Mouse (Mus musculus) liver, postnatal 0 days (tissue): ENCODE results near the gene Syt17. TPM values are rescaled to one million over a fixed set of nuclear protein-coding genes. Genes with fewer than 3 reads are reported as not detected.

Experiments
- ATAC-seq: fragments of 200-750 bp; cut with Nextera tagmentation; 2 replicates; pipeline ENCODE4 v1.8.0; 2017; ENCODE audit warnings: mild to moderate bottlenecking, moderate library complexity
- DNase-seq: peaks from one replicate; pipeline ENCODE4 v3.0.0-alpha.2; 2016
- H3K27ac ChIP-seq: fragments of 300-500 bp; sonication (generic); 2 replicates; pipeline ENCODE4 v1.5.1; 2014; ENCODE audit warnings: antibody characterized with exemption, moderate library complexity, mild to moderate bottlenecking, low read depth
- H3K27me3 ChIP-seq: fragments of 300-500 bp; sonication (generic); 2 replicates; pipeline ENCODE4 v1.6.1; 2014; ENCODE audit warnings: low read length, control low read depth, mixed read lengths; ENCODE audit not compliant: insufficient read depth
- H3K36me3 ChIP-seq: fragments of 300-500 bp; sonication (generic); replicated peaks from 2 replicates; pipeline ENCODE4 v1.6.1; 2014; ENCODE audit warnings: mild to moderate bottlenecking, control low read depth, low read length, moderate library complexity, mixed read lengths; ENCODE audit not compliant: insufficient read depth
- H3K4me1 ChIP-seq: fragments of 300-500 bp; sonication (generic); 2 replicates; pipeline ENCODE4 v1.6.1; 2014; ENCODE audit warnings: antibody characterized with exemption, mild to moderate bottlenecking, control low read depth; ENCODE audit not compliant: insufficient read depth
- H3K4me2 ChIP-seq: fragments of 300-500 bp; sonication (generic); 2 replicates; pipeline ENCODE4 v1.6.1; 2014; ENCODE audit warnings: low read depth, mild to moderate bottlenecking, low read length, moderate library complexity, mixed read lengths
- H3K4me3 ChIP-seq: fragments of 300-500 bp; sonication (generic); 2 replicates; pipeline ENCODE4 v1.5.1; 2014; ENCODE audit warnings: low read depth, low read length
- H3K9ac ChIP-seq: fragments of 300-500 bp; sonication (generic); replicated peaks from 2 replicates; pipeline ENCODE4 v1.6.1; 2014; ENCODE audit warnings: mild to moderate bottlenecking, moderate library complexity
- H3K9me3 ChIP-seq: fragments of 300-500 bp; sonication (generic); 2 replicates; pipeline ENCODE4 v1.6.1; 2016; ENCODE audit warnings: mild to moderate bottlenecking, control low read depth, low read length, mixed read lengths
- CTCF ChIP-seq: sonication (generic); IDR thresholded peaks from 2 replicates; pipeline ENCODE4 v1.5.1; 2016; ENCODE audit warnings: antibody characterized with exemption, low read depth
- EP300 ChIP-seq: IDR thresholded peaks from 2 replicates; pipeline ENCODE4 v1.6.1; 2016; ENCODE audit warnings: antibody characterized with exemption, low read depth, mild to moderate bottlenecking
- WGBS: fragments of 180-500 bp; shearing (Covaris S2); extraction: QIAGEN DNeasy Blood & Tissue Kit; methylation state at CpG from one replicate; pipeline ENCODE4 v1.1.7; 2014; ENCODE audit not compliant: insufficient replicate concordance; 5-methylcytosine and 5-hydroxymethylcytosine counted together
- polyA plus RNA-seq: library from polyadenylated mRNA; unstranded; fragments of >200 nt; fragmentation: Nextera tagmentation; extraction: Ambion mirVana; gene quantifications from 2 replicates; pipeline ENCODE4 v1.2.1, GENCODE M21; 2015

Gene Syt17
- polyA plus RNA-seq, 1 experiment from 2014 or later = 0.08 TPM

- Histone ChIP-seq H3K27me3 (no peaks in the 10 kb centered on the region), H3K4me1 (no peaks in the 10 kb centered on the region), H3K9me3 (no peaks in the 10 kb centered on the region), H3K36me3 (no peaks in the 10 kb centered on the region), H3K9ac (no peak overlapping the region), H3K4me3 (no peak overlapping the region), H3K27ac (no peak overlapping the region), H3K4me2 (no peak overlapping the region)
- WGBS = 69% methylated on average over 5 of the region's 5 CpGs
- ATAC-seq = no peak
- no peak for TF ChIP-seq EP300
- no peak for TF ChIP-seq CTCF
- no peak for DNase-seq
These were observed 46.1 kb downstream of the Syt17 start for GRCm38 (mm10) chr7:118401949-118402348.

- Histone ChIP-seq H3K27ac (no peak overlapping the region), H3K4me3 (no peak overlapping the region), H3K4me2 (no peak overlapping the region), H3K27me3 (no peaks in the 10 kb centered on the region), H3K9me3 (no peaks in the 10 kb centered on the region), H3K36me3 (no peaks in the 10 kb centered on the region), H3K4me1 (no peaks in the 10 kb centered on the region), H3K9ac (no peak overlapping the region)
- TF ChIP-seq CTCF = no peak
- no peak for TF ChIP-seq EP300
- 81% methylated on average over 9 of the region's 9 CpGs for WGBS
- no peak for DNase-seq
- ATAC-seq = no peak
These were observed 48.3 kb downstream of the Syt17 start for GRCm38 (mm10) chr7:118399764-118400163.

- 76% methylated on average over 5 of the region's 5 CpGs for WGBS
- Histone ChIP-seq H3K4me2 (no peak overlapping the region), H3K4me1 (no peaks in the 10 kb centered on the region), H3K36me3 (no peaks in the 10 kb centered on the region), H3K27ac (no peak overlapping the region), H3K9ac (no peak overlapping the region), H3K4me3 (no peak overlapping the region), H3K27me3 (no peaks in the 10 kb centered on the region), H3K9me3 (no peaks in the 10 kb centered on the region)
- no peak for TF ChIP-seq EP300
- DNase-seq = no peak
- ATAC-seq = no peak
These were observed 57.3 kb downstream of the Syt17 start for GRCm38 (mm10) chr7:118390705-118391104.

GRCm38 (mm10) chr7:118380996-118381395 lies 67.0 kb downstream of the Syt17 start:
- Histone ChIP-seq H3K27ac (no peak overlapping the region), H3K4me2 (no peak overlapping the region), H3K4me1 (no peaks in the 10 kb centered on the region), H3K9me3 (no peaks in the 10 kb centered on the region), H3K36me3 (no peaks in the 10 kb centered on the region), H3K9ac (no peak overlapping the region), H3K27me3 (no peaks in the 10 kb centered on the region), H3K4me3 (no peak overlapping the region)
- no peak for TF ChIP-seq CTCF
- DNase-seq = no peak
- WGBS = 79% methylated on average over 5 of the region's 5 CpGs
- ATAC-seq = no peak

GRCm38 (mm10) chr7:118380056-118380455 lies 68.0 kb downstream of the Syt17 start:
- no peak for TF ChIP-seq CTCF
- no peak for TF ChIP-seq EP300
- WGBS = 54% methylated on average over 3 of the region's 3 CpGs
- no peak overlapping the region for H3K4me2 ChIP-seq

GRCm38 (mm10) chr7:118376590-118376989 lies 71.4 kb downstream of the Syt17 start:
- 87% methylated on average over 4 of the region's 4 CpGs for WGBS
- Histone ChIP-seq H3K36me3 (no peaks in the 10 kb centered on the region), H3K4me1 (no peaks in the 10 kb centered on the region), H3K9ac (no peak overlapping the region), H3K4me2 (no peak overlapping the region), H3K9me3 (no peaks in the 10 kb centered on the region), H3K4me3 (no peak overlapping the region), H3K27ac (no peak overlapping the region), H3K27me3 (no peaks in the 10 kb centered on the region)
- TF ChIP-seq EP300 = no peak
- DNase-seq = no peak
- no peak for ATAC-seq

More at GRCm38 (mm10) chr7:118380056-118380455, 68.0 kb downstream of the Syt17 start:
- H3K4me1 ChIP-seq = no peaks in the 10 kb centered on the region
- H3K9me3 ChIP-seq = no peaks in the 10 kb centered on the region
- H3K27ac ChIP-seq = no peak overlapping the region
- H3K4me3 ChIP-seq = no peak overlapping the region
- H3K36me3 ChIP-seq = no peaks in the 10 kb centered on the region
- no peaks in the 10 kb centered on the region for H3K27me3 ChIP-seq
- ATAC-seq (no peak), DNase-seq (no peak)
- H3K9ac ChIP-seq = no peak overlapping the region

GRCm38 (mm10) chr7:118375341-118375740 lies 72.7 kb downstream of the Syt17 start:
- TF ChIP-seq CTCF (no peak), EP300 (no peak)
- H3K4me1 ChIP-seq = no peaks in the 10 kb centered on the region
- no peaks in the 10 kb centered on the region for H3K27me3 ChIP-seq
- no peak for ATAC-seq
- no peak overlapping the region for H3K27ac ChIP-seq
- H3K4me2 ChIP-seq = no peak overlapping the region
- DNase-seq = no peak
- no peak overlapping the region for H3K9ac ChIP-seq
- 90% methylated on average over 3 of the region's 3 CpGs for whole genome bisulfite sequencing
- H3K36me3 ChIP-seq = no peaks in the 10 kb centered on the region
- H3K4me3 ChIP-seq = no peak overlapping the region
- no peaks in the 10 kb centered on the region for H3K9me3 ChIP-seq
